Mouse (Mus musculus): ENCODE results near the gene Fgfr1op2.

Gene Fgfr1op2

GRCm38 (mm10) chr6:146640991-146641390 is 64.0 kb downstream of the Fgfr1op2 start:
- DNase-seq (ENCODE audit: low read depth in 2 of 2, low spot score in 2 of 2): no peak

DNA sequence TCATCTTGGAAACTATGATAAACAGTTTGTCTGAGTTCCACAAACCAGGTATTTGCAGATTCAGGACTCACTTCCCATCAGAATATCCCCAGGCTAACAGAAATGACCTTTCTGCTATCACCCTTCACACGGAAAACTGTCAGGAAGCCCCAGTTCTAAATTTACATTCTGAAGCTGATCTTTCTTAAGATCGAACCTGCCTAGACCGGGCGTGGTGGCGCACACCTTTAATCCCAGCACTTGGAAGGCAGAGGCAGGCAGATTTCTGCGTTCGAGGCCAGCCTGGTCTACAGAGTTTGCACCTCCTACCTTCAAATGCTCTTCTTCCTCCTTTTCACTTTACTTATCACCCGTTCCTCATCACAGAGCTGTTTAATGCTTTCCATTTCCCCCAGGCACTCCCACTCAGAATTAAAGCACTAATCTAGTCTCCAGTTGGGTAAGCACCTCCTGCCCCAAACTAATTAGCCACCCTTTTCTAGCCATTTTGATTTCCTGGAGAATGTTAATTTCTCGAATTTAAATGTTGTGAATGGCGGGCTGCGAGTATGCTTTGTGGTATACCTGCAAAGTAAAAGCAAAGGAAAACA is 64.7 kb downstream of the Fgfr1op2 start:
- DNase-seq (ENCODE audit: low read depth in 2 of 2, low spot score in 2 of 2): no peak

DNA sequence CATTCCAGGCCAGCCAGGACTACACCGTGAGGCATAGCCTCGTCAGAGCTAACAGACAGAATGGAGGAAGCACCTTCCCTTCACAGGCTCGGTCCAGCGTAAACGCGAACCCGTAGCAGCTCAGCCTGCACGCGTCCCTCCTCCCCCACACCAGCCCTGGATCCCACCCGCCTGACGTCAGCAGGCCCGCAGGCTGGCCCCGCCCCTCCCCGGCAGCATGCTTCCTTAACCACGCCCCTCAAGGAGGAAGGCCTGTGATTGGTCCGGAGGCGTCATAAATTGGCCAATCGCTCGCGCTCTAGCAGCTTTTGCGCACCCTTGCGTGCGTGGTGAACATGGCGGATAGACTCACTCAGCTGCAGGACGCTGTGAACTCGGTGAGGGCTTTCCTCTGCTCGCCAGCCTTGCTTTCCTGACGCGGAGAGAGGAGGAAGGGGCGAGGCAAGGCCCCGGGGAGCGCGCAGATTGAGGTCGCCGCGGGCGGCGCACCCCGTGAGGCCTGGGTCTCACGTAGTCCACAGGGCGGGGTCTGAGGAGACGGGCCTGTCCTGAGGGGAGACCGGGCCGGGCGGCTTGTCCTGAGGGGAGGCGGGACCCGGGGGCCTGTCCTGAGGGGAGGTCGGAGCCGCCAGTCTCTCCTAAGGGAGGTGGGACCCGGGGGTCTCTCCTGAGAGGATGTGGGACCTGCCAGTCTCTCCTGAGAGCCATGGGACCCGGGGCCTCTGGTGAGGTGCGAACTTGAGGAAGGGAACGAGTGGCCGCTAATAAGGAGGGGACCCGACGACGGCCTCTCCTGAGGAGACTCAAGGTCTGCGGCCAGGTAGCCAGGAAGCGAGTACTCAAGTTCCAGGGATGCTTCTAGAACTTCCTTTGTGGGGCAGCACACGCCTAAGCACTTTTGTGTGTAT is 65.5 kb downstream of the Fgfr1op2 start, which contains the start of the genes Med21 and Tm7sf3:
Gene Med21 (plus strand): TSS at position 272 of the 908 bp plus-strand sequence.
Gene Tm7sf3 (minus strand): TSS at position 549 of the 908 bp plus-strand sequence.
- peak; percentile 98 for DNase-seq (ENCODE audit: low read depth in 2 of 2, low spot score in 2 of 2)

DNA sequence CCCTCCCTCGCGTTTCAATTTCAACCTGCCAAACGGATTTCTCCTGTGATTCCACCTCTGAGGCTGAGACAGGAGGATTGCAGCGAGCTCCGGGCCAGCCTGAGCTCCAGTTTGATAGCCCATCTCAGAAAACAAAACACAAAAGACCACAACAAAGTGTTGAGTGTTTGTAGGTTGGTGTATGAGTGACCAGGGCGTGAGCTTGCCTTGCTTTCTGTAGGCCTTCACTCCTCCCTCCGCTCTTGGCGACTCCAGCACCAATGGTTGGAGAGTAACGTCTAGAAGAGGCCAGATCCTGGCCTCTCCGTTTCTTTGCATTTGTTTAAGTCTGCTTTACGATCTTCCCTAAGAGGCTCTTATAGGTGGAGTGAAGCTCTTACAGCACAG is 66.2 kb downstream of the Fgfr1op2 start:
- DNase-seq (ENCODE audit: low read depth in 2 of 2, low spot score in 2 of 2): no peak
